Mouse (Mus musculus) layer of hippocampus, adult 2 months (tissue): ENCODE results near the gene Dagla. TPM values are rescaled to one million over a fixed set of nuclear protein-coding genes. Genes with fewer than 3 reads are reported as not detected.

Source experiments
- DNase-seq, 2 experiments: peaks; one replicate each; pipeline ENCODE4 v3.0.0; 2022; ENCODE audit warnings: low spot score in 2 of 2
- H3K27ac ChIP-seq: fragments of 200-600 bp; 2 replicates; pipeline ENCODE4 v1.8.1; 2022
- H3K4me3 ChIP-seq: fragments of 200-600 bp; 2 replicates; pipeline ENCODE4 v1.8.1; 2022; ENCODE audit warnings: mild to moderate bottlenecking
- CTCF ChIP-seq: fragments of 200-600 bp; conservative IDR thresholded peaks from 2 replicates; pipeline ENCODE4 v1.8.1; 2022; ENCODE audit warnings: antibody characterized with exemption, mild to moderate bottlenecking, moderate library complexity
- total RNA-seq, 2 experiments: library from RNA; stranded (reverse); gene quantifications; 2 replicates each; pipeline ENCODE4 v1.2.3; 2021

The Dagla gene
- total RNA-seq, 2 experiments from 2014 or later, result 130 to 131 TPM

DNA sequence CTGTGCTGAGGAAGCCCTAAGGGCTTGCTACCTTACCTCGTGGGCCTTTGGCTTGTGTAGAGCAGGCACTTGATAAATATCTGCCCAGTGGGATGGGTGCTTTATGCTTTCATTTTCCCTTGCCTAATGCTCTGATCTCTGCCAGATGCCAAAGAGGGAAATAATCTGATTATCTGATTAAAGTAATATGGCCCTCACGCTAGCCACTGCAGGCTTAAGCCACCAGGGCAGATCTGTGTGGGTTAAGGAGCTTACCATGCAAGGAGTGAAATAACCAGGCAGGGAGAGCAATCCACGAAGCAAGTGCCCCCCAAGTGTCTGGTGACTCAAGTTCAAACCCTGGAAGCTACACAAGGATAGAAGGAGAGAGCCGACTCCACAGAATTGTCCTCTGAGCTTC is 27.0 kb upstream of the Dagla start:
- Histone ChIP-seq H3K27ac (no peak overlapping the region), H3K4me3 (no peak overlapping the region)
- no peak for TF ChIP-seq CTCF
- no peak for DNase-seq

DNA sequence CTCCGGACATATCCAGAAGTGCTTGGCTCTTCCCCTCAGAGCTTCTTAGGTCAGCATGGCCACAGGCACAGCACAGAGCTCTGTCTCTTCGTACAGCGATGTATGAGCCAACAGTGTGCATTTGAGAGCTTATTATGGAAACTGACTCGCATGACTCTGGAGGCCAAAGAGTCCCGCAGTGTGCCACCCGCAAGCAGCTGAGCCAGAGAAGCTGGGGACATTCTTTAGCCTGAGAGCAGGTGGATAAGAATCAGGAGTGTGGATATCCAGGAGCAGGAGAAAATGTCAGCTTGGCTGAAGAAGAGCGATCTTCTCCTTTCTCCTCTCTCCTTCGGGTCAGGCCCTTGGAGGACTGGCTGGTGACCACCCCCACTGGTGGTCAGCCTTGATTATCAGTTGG is 24.4 kb upstream of the Dagla start:
- no peak for DNase-seq
- H3K27ac ChIP-seq, result no peak overlapping the region
- no peak overlapping the region for H3K4me3 ChIP-seq
- no peak for TF ChIP-seq CTCF

DNA sequence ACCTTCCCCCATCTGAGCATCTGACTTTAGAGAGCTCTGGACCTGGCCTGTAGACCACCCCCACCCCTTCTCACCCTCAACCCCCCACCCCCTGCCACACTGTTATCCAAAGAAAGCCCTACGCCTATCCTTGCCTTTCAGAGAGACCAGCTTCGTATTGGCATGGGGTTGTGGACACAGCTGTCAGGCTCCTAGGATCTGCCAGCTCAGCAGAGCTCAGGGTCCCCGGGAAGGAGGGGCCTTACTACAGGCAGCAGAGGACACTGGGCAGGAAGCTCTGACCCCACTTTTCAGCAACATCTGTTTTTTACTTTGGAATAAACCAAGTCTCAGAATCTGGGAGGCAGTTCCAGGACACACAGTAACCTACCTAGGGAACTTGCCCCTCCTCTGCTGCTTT is 21.9 kb upstream of the Dagla start:
- no peak for DNase-seq
- no peak overlapping the region for H3K4me3 ChIP-seq
- no peak for TF ChIP-seq CTCF
- H3K27ac ChIP-seq, result no peak overlapping the region

DNA sequence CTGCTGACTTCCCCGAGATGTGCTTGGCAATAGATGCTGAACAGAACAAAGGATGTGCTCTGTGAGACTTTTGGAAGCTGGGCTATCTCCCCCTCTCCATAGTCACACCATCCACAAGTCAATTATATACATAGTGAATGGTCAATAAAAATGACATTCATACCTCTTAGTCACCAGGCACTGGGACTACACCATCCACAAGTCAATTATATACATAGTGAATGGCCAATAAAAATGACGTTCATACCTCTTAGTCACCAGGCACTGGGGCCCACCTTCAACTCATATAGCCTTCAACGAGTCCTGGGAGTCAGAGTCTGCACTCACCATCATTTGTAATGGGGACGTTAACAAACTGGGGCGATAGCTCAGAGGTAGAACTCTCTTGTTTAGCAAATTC is 19.2 kb upstream of the Dagla start:
- H3K4me3 ChIP-seq, result no peak overlapping the region
- H3K27ac ChIP-seq, result no peak overlapping the region
- no peak for DNase-seq
- no peak for TF ChIP-seq CTCF

DNA sequence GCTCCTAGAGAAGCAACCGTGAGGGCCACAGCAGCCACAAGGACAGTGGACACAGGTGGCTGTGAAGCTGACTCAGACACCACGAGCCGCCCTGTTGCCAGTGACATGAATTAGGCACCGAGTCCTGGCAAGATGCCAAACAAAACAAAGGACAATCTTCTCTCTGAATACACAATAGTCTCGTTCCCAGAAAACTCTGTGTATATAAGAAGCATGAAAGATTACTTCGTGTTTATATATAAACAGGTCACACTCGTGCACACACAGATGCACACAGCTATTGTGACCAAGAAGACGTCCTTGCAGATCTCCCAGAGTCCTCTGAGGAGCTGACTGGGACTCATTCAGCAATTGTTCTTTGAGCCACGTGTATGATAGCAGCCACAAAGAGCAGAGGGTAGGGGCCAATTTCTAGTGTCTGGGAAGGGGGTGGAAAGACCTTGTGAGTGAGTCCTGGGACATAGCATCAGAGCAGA is 18.7 kb upstream of the Dagla start:
- no peak overlapping the region for H3K4me3 ChIP-seq
- no peak overlapping the region for H3K27ac ChIP-seq
- DNase-seq, result no peak
- no peak for TF ChIP-seq CTCF

DNA sequence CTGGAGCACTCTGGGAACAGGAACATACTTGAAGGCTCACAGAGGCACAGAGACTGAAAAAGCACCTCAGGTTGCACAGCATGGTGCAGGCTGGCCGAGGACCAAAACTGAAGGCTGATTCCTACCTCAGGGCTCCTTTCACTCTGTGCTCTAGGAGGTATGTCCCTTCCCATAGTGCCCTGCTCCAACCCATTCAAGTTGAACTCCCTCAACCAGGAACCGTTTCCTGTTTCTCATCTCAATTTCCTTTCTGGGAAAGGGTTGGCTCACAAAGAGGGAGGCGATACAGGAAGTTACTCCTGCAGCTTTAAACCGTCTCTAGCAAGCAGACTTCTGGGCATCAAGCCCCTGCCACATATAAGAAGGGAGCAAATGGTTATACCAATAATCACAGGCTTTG is 13.1 kb upstream of the Dagla start:
- no peak overlapping the region for H3K27ac ChIP-seq
- no peak for TF ChIP-seq CTCF
- no peak overlapping the region for H3K4me3 ChIP-seq
- DNase-seq, result no peak

DNA sequence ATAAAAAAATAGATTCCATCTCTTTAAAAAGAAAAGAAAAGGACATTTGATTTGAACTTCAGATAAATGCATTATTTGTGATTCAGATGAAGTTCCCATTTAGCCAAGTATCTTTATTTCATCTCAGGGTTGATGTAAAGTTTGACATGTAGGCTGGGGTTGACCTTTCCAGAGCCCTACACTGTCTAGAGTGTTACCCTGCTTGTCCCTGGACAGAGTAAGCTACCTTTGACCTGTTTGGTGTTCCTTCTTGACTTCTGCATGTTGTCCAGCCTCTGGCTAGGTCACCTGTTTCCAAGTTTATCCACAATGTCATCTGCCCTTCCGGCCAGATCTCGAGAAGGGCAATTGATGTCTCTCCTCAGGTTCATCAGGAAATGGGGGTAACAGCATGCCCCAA is 12.7 kb upstream of the Dagla start:
- H3K27ac ChIP-seq, result no peak overlapping the region
- TF ChIP-seq CTCF, result no peak
- H3K4me3 ChIP-seq, result no peak overlapping the region
- DNase-seq, result no peak

DNA sequence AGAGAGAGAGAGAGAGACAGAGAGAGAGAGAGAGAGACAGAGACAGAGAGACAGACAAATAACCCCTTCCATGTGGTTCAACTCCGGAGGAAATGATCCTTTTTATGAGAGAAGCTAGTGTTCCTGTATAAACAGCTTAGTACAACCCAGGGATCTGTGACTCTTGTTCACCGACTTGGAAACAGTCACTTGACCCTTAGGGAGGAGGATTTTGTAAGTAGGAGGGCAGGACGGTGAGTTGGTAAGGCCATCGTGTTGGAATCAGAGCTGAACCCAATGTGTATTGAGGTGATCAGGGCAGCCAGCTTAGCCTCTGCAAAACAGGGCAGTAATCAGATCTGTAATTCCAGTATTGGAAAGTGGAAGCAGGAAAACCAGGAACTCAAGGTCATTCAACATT is 12.3 kb upstream of the Dagla start:
- no peak for TF ChIP-seq CTCF
- DNase-seq, result no peak
- Histone ChIP-seq H3K27ac (no peak overlapping the region), H3K4me3 (no peak overlapping the region)

DNA sequence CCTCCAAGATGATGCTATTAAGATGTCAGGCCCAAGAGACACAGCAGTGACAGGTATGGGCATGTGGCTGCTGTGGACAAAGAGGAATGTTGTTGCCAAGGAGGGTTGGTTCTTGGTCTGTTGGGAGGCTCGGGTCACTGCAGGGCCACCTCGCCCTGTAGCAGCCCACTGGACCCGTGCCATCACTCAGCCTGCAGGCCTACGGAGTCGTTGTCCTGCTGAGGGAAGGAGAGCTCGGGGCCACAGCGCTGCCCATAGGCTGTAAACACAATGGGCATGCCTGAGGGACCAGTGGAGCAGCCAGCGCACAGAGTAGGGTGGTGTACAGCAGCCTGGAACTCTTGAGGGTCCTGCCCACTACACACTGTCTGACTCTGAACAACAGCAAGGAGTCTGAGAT is 7.4 kb upstream of the Dagla start:
- Histone ChIP-seq H3K27ac (no peak overlapping the region), H3K4me3 (no peak overlapping the region)
- TF ChIP-seq CTCF, result no peak
- no peak for DNase-seq

DNA sequence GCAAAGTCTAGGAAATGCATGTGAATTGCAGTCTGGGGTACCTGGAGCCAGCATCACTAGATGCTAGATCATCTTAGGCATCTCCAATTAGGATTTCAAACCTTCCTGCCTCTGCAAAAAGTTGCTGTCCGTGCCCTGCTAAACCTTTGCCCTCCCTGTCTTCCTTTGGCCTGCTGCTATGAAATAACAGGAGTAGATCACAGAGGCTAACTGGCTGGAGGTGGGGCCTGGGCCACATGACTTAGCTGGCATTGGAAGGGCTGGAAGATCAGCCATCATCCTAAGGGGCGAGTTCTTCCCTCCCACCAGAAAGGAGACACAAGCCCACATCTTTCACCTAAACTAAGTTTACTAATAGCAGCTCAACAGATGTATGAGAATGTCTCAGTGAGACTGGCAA is 4.3 kb upstream of the Dagla start:
- no peak for TF ChIP-seq CTCF
- H3K27ac ChIP-seq, result no peak overlapping the region
- no peak for DNase-seq
- no peak overlapping the region for H3K4me3 ChIP-seq

DNA sequence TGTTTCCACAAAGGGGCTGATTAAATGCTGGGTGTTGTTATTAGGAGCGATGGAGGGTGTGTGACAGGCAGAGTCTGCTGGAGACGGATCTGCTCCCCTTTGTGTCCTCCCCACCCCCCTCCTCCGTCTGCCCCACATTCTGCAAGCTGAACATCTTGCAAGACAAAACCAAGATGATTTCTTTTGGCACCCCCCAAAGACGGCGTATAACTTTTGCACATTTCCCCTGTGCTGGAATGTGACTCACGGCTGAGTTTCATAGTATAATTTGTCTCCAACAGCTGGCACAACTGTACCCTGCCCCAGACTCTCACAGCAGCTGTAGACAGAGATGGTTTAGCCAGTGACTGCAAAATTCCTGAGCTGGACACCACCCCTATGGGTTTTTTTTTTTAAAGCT is 3.3 kb upstream of the Dagla start:
- peak in 1 of 2 experiments; percentile 67 for DNase-seq
- no peak for TF ChIP-seq CTCF
- H3K27ac ChIP-seq, result peak overlapping the region; percentile 53
- H3K4me3 ChIP-seq, result no peak overlapping the region

DNA sequence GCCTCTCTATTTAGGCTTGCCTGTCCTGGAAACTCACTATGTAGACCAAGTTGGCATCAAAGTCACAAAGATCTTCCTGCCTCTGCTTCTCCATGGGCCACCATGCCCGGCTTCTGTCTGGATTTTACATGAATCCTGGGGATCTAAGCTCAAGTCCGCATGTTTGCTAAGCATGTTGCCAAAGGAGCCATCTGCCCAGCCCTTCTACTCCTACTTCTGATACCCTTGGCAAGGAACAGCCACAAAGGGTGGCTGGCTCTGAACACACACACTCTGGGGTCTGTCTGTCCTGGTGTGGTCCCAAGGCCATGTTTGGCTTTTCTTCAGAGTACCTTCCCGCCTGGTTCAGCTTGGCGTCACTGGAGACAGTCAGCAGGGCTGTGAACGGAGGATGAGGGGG is 2.7 kb upstream of the Dagla start:
- Histone ChIP-seq H3K4me3 (no peak overlapping the region), H3K27ac (peak overlapping the region; percentile 53)
- no peak for DNase-seq
- no peak for TF ChIP-seq CTCF

DNA sequence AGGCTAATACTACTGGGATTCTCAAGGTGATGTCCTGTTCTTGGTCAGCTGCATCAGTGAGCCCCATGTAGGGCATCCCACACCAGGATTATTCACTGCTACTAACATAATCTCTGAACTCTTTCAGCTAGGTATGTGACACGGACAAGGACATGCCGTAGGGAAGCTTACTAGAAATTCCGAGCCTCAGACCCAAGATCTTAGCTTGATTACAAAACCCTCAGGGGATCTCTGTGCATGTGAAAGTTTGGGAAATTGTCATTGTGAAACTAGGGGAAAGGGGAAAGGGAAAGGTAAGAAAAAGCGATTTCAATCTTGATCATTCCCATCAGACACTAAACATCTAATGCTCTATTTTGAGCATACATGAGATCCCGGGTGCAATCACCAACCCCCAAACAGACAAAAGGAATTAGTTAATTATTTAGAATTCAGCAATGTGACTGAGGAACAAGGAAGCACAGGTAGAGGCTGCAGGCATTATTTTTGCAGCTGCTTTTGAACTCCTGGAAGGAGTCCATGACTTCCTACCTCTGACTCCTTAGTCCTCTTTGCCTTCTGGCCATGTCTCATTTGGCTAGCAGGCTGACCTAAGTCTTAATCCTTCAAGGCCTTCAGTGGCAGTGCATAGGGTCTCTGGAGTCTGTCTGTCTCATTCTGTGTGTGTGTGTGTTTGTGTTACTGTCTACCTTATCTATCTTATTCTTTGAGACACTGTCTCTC is 2.0 kb upstream of the Dagla start:
- H3K27ac ChIP-seq, result no peak overlapping the region
- no peak overlapping the region for H3K4me3 ChIP-seq
- no peak for TF ChIP-seq CTCF
- no peak for DNase-seq

DNA sequence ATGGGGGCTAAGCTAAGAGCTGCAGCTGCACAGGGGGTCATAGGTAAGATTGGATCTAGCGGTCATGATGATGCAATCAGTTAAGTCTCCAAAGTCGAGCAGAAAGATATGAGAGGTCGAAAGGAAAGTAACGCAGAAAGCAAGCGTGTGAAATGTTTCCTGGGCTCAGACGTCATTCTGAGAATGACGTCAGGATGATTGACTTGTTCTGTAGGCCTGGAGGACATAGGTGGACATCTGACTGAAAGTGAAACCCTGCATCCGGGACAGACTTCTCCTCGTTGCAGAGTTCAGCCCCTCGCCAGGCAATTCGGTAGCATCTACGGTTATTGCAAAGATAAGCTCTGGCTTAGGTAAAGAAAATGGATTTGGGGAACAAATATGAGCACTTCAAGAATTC is 963 bp upstream of the Dagla start:
- Histone ChIP-seq H3K27ac (peak overlapping the region; percentile 96; the same call in 1 of the 2 replicates), H3K4me3 (no peak overlapping the region)
- DNase-seq, result peak in 1 of 2 experiments; percentile 8
- no peak for TF ChIP-seq CTCF
